Mouse (Mus musculus): Measurements from ENCODE around the gene Gpatch4.

Gene Gpatch4

GRCm38 (mm10) chr3:88042661-88043421 is at the start of gene Gpatch4:
TSS of gene Gpatch4 (plus strand) at chr3:88043108.
- peak; percentile 79 for DNase-seq

DNA sequence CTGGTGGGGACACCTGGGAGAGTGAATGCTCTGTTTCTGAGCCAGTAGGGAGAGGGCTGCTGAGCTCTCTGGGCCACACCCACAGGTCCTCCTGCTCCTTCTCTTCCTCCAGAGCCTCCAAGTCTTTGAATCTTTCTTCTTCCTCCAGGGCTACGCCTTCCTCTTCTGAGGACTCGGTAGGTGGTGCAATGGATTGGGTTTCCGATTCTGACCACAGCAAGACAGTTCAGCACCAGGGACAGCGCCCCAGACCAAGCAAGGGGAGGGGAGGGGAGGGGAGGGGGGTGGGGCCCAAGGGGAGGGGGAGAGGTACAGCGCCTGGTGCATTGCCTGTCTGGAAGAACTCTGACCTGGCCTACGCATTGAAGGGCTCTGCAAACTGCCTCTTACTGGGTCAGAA is 49.5 kb upstream of the Gpatch4 start:
- DNase-seq = no peak

- no peak for DNase-seq
Measured at GRCm38 (mm10) chr3:87995331-87995730, 47.6 kb upstream of the Gpatch4 start.

GRCm38 (mm10) chr3:87996401-87996800 is 46.5 kb upstream of the Gpatch4 start:
- no peak for DNase-seq

GRCm38 (mm10) chr3:87996971-87997614 is 45.8 kb upstream of the Gpatch4 start:
- DNase-seq = no peak

DNA sequence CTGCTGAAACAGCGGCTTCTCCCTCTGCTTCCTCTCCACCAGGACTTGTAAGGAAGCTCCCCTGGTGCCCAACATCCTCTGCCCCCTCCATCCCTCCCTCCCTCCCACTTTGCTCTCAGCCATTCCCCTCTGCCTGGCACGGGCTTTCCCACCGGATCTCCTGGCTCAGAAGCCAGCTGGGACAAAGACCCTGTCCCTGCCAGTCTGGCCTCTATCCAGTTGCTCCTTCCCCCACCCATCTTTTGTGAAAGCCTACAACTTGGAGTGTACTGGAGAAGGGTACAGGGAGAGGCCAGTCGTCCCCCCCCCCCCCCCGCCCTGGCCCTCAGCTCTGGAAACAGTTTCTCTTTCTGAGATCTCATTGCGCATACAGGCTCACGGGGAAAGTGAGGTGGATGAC is 44.2 kb upstream of the Gpatch4 start:
- DNase-seq = no peak

- DNase-seq = no peak
Measured at GRCm38 (mm10) chr3:87999243-87999895, 43.5 kb upstream of the Gpatch4 start.

DNA sequence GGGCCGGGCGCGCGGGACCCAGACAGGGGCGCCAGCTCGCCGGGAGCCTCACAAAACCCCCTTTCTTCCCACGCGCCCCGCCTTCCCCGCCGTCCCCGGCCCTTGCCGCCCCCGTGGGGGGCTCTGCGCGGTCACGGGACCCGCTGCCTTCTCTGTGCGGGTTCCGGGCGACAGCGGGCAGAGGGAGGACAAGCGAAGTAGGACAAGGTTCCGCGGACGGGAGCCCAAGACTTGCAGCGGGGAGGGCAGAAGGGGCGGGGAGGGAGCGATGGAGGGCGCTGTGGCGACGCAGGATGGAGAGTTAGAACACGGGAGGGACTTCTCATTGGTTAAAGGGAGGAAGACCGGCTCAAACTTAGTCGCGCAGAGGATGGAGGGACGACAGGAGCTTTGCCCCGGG is 42.7 kb upstream of the Gpatch4 start, which contains the start of gene Bcan:
Bcan (minus strand) TSS at position 50 of the 400 bp plus-strand sequence.
- peak; percentile 67 for DNase-seq

GRCm38 (mm10) chr3:88000816-88001595 is 41.9 kb upstream of the Gpatch4 start:
- DNase-seq = no peak

DNA sequence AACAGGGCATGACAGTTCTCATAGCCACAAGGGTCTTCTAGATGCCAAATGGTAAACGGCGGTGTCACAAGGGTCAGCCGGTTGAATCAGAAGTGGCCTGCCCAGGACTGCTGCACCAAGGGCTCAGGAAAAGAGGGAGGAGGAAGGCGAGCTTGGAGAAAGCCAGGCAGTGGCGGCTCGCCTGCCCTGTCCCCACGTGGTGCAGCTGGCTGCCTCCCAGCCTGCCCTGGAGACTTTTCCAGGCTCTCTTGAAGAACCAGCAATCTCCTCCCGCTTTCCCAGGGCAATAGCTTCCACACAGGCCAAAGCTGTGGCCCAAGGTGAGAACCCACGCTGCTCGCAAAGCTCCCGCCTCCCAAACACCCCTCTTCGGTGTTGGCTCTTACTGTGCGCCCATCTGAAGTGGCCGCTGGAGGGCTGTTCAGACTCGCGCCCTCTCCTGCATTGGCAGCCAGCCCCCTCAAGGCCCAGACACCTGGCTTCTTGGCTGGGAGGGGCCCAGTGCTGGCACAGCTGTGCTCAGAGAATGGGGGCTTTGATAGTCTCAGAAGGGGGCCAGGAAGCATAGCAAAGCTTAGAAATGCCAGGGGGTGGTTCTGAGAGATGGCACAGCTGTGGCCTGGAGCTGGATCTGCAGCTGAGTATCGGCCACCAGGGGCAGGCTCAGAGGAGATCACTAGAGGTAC is 40.5 kb upstream of the Gpatch4 start:
- DNase-seq = no peak

GRCm38 (mm10) chr3:88005822-88006786 is 36.8 kb upstream of the Gpatch4 start:
- DNase-seq = no peak

DNA sequence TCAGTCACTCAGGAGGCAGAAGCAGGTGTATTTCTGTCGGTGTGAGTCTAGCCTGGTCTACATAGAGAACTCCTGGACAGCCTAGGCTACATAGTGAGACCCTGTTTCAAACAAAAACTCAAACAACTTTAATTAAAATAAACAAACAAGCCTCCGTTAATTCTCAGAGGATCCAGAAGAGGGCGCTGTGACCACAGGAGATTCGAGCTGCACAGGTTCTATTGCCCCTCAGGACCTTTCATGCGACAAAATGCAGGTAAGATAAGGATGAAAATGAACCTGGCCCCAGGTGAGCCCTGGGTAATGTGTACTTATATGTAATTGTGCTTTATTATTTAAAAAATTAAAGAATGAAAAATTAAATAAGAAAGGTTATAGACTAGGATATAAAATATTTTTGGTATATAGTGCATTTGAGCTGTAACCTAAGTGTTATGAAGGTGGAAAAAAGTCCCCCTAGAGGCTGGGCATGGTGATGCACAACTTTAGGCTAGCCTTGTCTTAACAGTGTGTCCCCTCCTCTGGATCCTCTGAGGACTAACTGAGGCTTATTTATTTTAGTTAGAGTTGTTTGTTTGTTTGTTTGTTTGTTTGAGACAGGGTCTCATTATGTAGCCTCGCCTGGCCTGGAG is 32.2 kb upstream of the Gpatch4 start:
- DNase-seq = no peak

GRCm38 (mm10) chr3:88022322-88023191 is 20.4 kb upstream of the Gpatch4 start:
- DNase-seq = peak; percentile 65

DNA sequence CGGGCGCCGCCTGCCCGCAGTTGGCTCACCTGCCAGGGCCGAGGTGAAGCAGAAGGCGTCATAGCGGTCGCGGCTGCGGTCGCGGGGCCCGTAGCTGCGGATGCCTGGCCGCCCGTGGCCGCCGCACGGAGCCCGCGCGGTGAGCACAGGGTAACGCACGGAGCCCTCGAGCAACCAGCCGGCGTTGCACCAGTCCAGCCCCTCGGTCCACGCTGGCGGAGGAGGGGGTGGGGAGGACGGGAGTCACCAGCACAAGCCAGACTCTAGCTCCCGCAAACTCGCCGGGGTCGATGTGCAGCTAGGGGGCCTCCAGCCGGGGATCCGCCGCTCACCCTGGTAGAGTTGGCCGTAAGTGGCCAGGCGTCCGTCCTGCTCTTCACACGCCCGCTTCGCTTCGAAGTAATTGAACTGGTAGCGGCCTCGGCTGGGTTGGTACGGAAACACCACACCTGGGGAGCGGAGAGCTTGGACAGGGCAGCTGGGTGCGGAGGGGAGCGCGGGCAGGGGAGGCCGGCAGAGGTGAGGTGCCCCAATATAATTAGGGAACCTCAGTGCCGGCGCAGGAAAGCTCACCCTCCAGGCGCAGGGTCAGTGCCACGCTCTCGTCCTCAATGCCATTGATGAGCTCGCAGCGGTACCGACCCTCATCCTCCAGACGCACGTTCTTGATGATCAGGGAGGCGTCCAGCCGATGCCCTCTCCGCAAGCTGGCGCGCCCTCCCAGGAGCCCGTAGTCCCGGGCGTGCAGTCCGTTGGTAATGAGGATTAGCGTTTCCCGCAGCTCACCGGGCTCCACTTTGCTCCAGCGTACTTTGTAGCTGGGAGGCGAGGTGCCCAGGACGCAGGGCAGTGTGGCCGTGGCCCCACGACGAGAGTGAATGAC is 19.5 kb upstream of the Gpatch4 start:
- DNase-seq = peak; percentile 19

DNA sequence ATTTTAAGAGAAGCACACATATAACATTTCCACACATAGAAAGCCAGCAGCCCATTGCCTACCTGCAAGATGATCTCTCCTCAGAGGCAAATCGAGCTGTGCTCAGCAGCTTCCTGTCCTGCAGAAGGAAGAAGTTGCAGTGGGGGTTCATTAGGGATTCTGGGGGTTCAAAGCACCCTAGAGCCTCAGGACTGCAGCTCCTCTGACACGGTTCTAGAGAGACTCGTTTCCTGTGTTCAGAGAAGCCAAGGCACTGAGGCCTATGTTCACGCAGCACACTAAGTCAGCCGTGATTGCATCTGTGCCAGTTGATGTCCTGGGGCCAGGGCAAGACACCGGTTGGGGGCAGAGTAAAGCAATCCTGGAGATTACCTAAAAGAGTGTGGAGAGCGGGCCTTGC is 16.1 kb upstream of the Gpatch4 start:
- DNase-seq = no peak

DNA sequence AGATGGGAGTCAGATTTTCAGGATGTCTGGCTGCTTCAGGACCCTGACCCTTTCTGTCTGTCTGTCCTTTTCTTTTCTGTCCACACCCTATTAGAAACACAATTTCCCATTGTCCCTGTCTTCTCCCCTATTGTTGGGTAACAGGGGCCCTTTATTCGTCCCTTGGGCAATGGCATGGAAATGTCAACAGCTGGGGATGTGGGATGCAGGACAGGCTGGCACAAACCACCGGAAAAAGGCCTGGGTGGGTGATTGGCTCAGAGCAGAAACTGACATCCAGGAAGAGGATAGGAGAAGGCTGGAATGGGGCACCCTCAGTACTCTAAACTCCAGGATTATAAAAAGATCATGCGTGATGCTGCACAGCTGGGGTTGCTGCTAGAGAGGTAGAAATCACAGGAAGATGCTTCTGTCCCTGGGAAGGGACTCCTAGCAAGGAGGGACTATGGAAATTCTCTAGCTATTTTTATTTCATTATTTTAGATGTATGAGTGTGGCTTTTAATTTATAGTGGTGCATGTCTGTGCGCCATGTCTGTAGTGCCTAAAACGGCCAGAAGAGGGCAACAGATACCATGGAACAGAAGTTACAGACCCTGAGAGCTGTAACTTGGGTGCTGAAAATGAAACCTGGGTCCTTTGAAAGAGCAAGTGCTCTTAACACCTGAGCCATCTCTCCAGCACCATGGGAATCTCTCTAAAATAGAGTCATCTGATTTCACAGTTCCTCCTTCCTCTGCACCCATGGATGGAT is 15.3 kb upstream of the Gpatch4 start, which contains the start of gene Hapln2:
Hapln2 (minus strand) TSS at position 150 of the 753 bp plus-strand sequence.
- DNase-seq = no peak

- no peak for DNase-seq
Measured at GRCm38 (mm10) chr3:88030608-88031395, 12.1 kb upstream of the Gpatch4 start.

Data from right cerebral cortex, postnatal 25 days (tissue).